Mouse (Mus musculus) urinary bladder, adult 18-20 months (tissue): ENCODE results near the gene Rpl28.
"Not testable (repeated sequence)": the region's sequence is repeated elsewhere in the genome, so short reads cannot be mapped to it uniquely, and the experiment has no call there.

Source experiments
- DNase-seq, 2 experiments: peaks; one replicate each; pipeline ENCODE4 v3.0.0; 2022; ENCODE audit warnings: low spot score in 2 of 2, mixed read lengths in 2 of 2

Rpl28 gene

GRCm38 (mm10) chr7:4783667-4784268, 8.9 kb upstream of the Rpl28 start:
- DNase-seq = no peak

GRCm38 (mm10) chr7:4788499-4789435, 3.9 kb upstream of the Rpl28 start:
- DNase-seq = peak; percentile 29 to 82

- DNase-seq = peak in 1 of 2 experiments; percentile 76
Measured at GRCm38 (mm10) chr7:4789436-4789935, 3.2 kb upstream of the Rpl28 start, which contains the start of gene Tmem238. Gene Tmem238 (minus strand): TSS chr7:4789656.

- DNase-seq = not testable (repeated sequence)
Measured at GRCm38 (mm10) chr7:4793248-4793647, 574 bp downstream of the Rpl28 start.

- DNase-seq = no peak
Measured at GRCm38 (mm10) chr7:4793674-4794073, 1.0 kb downstream of the Rpl28 start.

- no peak for DNase-seq
Measured at GRCm38 (mm10) chr7:4794631-4795168, 2.0 kb downstream of the Rpl28 start.

GRCm38 (mm10) chr7:4795767-4796433, 3.2 kb downstream of the Rpl28 start:
- no peak for DNase-seq

GRCm38 (mm10) chr7:4802247-4802646, 9.6 kb downstream of the Rpl28 start:
- DNase-seq = no peak

GRCm38 (mm10) chr7:4806716-4807115, 14.0 kb downstream of the Rpl28 start:
- no peak for DNase-seq

- not testable (repeated sequence) for DNase-seq
Measured at GRCm38 (mm10) chr7:4811131-4811530, 18.5 kb downstream of the Rpl28 start.

- peak; percentile 31 to 57 for DNase-seq
Measured at GRCm38 (mm10) chr7:4811842-4812302, 19.2 kb downstream of the Rpl28 start.

GRCm38 (mm10) chr7:4812303-4813104, 19.8 kb downstream of the Rpl28 start, which contains the start of gene Ube2s:
Gene Ube2s (minus strand): TSS chr7:4812590.
- DNase-seq = peak; percentile 97 to 99

- DNase-seq = no peak
Measured at GRCm38 (mm10) chr7:4813105-4813791, 20.6 kb downstream of the Rpl28 start.

GRCm38 (mm10) chr7:4816559-4816958, 23.9 kb downstream of the Rpl28 start:
- DNase-seq = no peak

GRCm38 (mm10) chr7:4820925-4821324, 28.3 kb downstream of the Rpl28 start:
- DNase-seq = not testable (repeated sequence)

GRCm38 (mm10) chr7:4821690-4822089, 29.0 kb downstream of the Rpl28 start:
- no peak for DNase-seq

- no peak for DNase-seq
Measured at GRCm38 (mm10) chr7:4822162-4822907, 29.7 kb downstream of the Rpl28 start.

- no peak for DNase-seq
Measured at GRCm38 (mm10) chr7:4825365-4825764, 32.7 kb downstream of the Rpl28 start.

GRCm38 (mm10) chr7:4830476-4830875, 37.8 kb downstream of the Rpl28 start:
- no peak for DNase-seq
